Mouse (Mus musculus) MEL (cell line): Measurements from ENCODE around the gene Veph1. TPM values are rescaled to one million over a fixed set of nuclear protein-coding genes. Genes with fewer than 3 reads are reported as not detected.

ENCODE experiments used
- DNase-seq: peaks from one replicate; pipeline ENCODE4 v3.0.0; 2011; ENCODE audit warnings: low read depth, low spot score
- H3K27ac ChIP-seq: 2 replicates; pipeline ENCODE4 v1.5.1; 2012; ENCODE audit warnings: low read depth, mild to moderate bottlenecking, control low read depth, low read length, moderate library complexity; ENCODE audit not compliant: control insufficient read depth
- H3K27me3 ChIP-seq, 2 experiments: fragments of 150-350 bp in 1 of 2; sonication (generic) in 1 of 2; 2 replicates each; pipeline ENCODE4 v1.6.1; 2012; ENCODE audit warnings: low read length in 2 of 2, mild to moderate bottlenecking in 2 of 2, improper control_type of control experiment in 1 of 2, moderate library complexity in 1 of 2; ENCODE audit not compliant: insufficient read depth in 2 of 2, control insufficient read depth in 1 of 2
- H3K36me3 ChIP-seq, 2 experiments: 2 replicates each; pipeline ENCODE4 v1.6.1; 2012 to 2014; ENCODE audit warnings: low read length in 2 of 2, improper control_type of control experiment in 1 of 2, inconsistent platforms in 1 of 2, mild to moderate bottlenecking in 1 of 2; ENCODE audit not compliant: insufficient read depth in 2 of 2, control insufficient read depth in 1 of 2
- H3K4me1 ChIP-seq, 2 experiments: fragments of 150-350 bp in 1 of 2; sonication (generic) in 1 of 2; 2 replicates each; pipeline ENCODE4 v1.6.1; 2012; ENCODE audit warnings: low read length in 2 of 2, improper control_type of control experiment in 1 of 2, mild to moderate bottlenecking in 1 of 2; ENCODE audit not compliant: insufficient read depth in 2 of 2, control insufficient read depth in 1 of 2
- H3K4me3 ChIP-seq, 2 experiments: fragments of 150-350 bp in 1 of 2; sonication (generic) in 1 of 2; 2 replicates each; pipeline ENCODE4 v1.5.1; 2012; ENCODE audit warnings: low read depth in 2 of 2, low read length in 2 of 2, mild to moderate bottlenecking in 2 of 2, moderate library complexity in 2 of 2, control low read depth in 1 of 2, improper control_type of control experiment in 1 of 2; ENCODE audit not compliant: control insufficient read depth in 1 of 2, insufficient read depth in 1 of 2
- H3K79me2 ChIP-seq: 2 replicates; pipeline ENCODE4 v1.6.1; 2012; ENCODE audit warnings: mild to moderate bottlenecking, low read length, moderate library complexity; ENCODE audit not compliant: control insufficient read depth, poor library complexity, insufficient read depth
- H3K9ac ChIP-seq: 2 replicates; pipeline ENCODE4 v1.6.1; 2012; ENCODE audit warnings: low read depth, mild to moderate bottlenecking, control low read depth, low read length, moderate library complexity; ENCODE audit not compliant: control insufficient read depth, poor library complexity, severe bottlenecking
- H3K9me3 ChIP-seq: fragments of 150-350 bp; sonication (generic); replicated peaks from 2 replicates; pipeline ENCODE4 v1.6.1; 2012; ENCODE audit warnings: mild to moderate bottlenecking, low read length, improper control_type of control experiment, moderate library complexity; ENCODE audit not compliant: insufficient read depth
- CHD1 ChIP-seq: IDR thresholded peaks from 2 replicates; pipeline ENCODE4 v1.6.1; 2012; ENCODE audit warnings: low read depth, mild to moderate bottlenecking, inconsistent platforms, low read length, improper control_type of control experiment
- E2F4 ChIP-seq: IDR thresholded peaks from 2 replicates; pipeline ENCODE4 v1.6.1; 2011; ENCODE audit warnings: low read depth, low read length, improper control_type of control experiment, borderline replicate concordance
- EP300 ChIP-seq, 2 experiments: IDR thresholded peaks; 2 replicates each; pipeline ENCODE4 v1.6.1; 2011; ENCODE audit warnings: improper control_type of control experiment in 2 of 2, low read length in 2 of 2, low read depth in 1 of 2, mild to moderate bottlenecking in 1 of 2
- GATA1 ChIP-seq: IDR thresholded peaks from 2 replicates; pipeline ENCODE4 v1.6.1; 2011; ENCODE audit warnings: low read depth, low read length, improper control_type of control experiment
- HCFC1 ChIP-seq: IDR thresholded peaks from 2 replicates; pipeline ENCODE4 v1.6.1; 2012; ENCODE audit warnings: low read depth, mild to moderate bottlenecking, inconsistent platforms, low read length, improper control_type of control experiment, moderate library complexity
- JUND ChIP-seq: IDR thresholded peaks from 2 replicates; pipeline ENCODE4 v1.6.1; 2011; ENCODE audit warnings: low read depth, mild to moderate bottlenecking, improper control_type of control experiment, low read length
- MAFK ChIP-seq: IDR thresholded peaks from 2 replicates; pipeline ENCODE4 v1.6.1; 2011; ENCODE audit warnings: low read depth, mild to moderate bottlenecking, low read length, improper control_type of control experiment, borderline replicate concordance
- MAZ ChIP-seq: IDR thresholded peaks from 2 replicates; pipeline ENCODE4 v1.6.1; 2012; ENCODE audit warnings: low read depth, mild to moderate bottlenecking, inconsistent platforms, low read length, improper control_type of control experiment
- MEF2A ChIP-seq: IDR thresholded peaks from 2 replicates; pipeline ENCODE4 v1.6.1; 2014; ENCODE audit warnings: low read depth, mild to moderate bottlenecking, inconsistent platforms, low read length, improper control_type of control experiment; ENCODE audit not compliant: poor library complexity, insufficient replicate concordance, severe bottlenecking; ENCODE audit errors: extremely low read depth
- MXI1 ChIP-seq: IDR thresholded peaks from 2 replicates; pipeline ENCODE4 v1.6.1; 2011; ENCODE audit warnings: mild to moderate bottlenecking, low read depth, low read length, improper control_type of control experiment
- MYB ChIP-seq: IDR thresholded peaks from 2 replicates; pipeline ENCODE4 v1.6.1; 2011; ENCODE audit warnings: mild to moderate bottlenecking, low read depth, low read length, improper control_type of control experiment
- MYC ChIP-seq: IDR thresholded peaks from 2 replicates; pipeline ENCODE4 v1.6.1; 2011; ENCODE audit warnings: low read depth, mild to moderate bottlenecking, low read length, improper control_type of control experiment, moderate library complexity
- NRF1 ChIP-seq: IDR thresholded peaks from 2 replicates; pipeline ENCODE4 v1.6.1; 2014; ENCODE audit warnings: low read depth, mild to moderate bottlenecking, inconsistent platforms, low read length, improper control_type of control experiment, moderate library complexity; ENCODE audit not compliant: poor library complexity, insufficient read depth, severe bottlenecking
- POLR2A ChIP-seq, 2 experiments: IDR thresholded peaks; 2 replicates each; pipeline ENCODE4 v1.6.1; 2011 to 2012; ENCODE audit warnings: low read length in 2 of 2, mild to moderate bottlenecking in 2 of 2, control low read depth in 1 of 2, improper control_type of control experiment in 1 of 2, low read depth in 1 of 2, moderate library complexity in 1 of 2; ENCODE audit not compliant: control insufficient read depth in 1 of 2, insufficient read depth in 1 of 2, poor library complexity in 1 of 2
- POLR2AphosphoS2 ChIP-seq: IDR thresholded peaks from 2 replicates; pipeline ENCODE4 v1.6.1; 2011; ENCODE audit warnings: low read length, improper control_type of control experiment
- SMC3 ChIP-seq: IDR thresholded peaks from 2 replicates; pipeline ENCODE4 v1.6.1; 2011; ENCODE audit warnings: low read depth, low read length, improper control_type of control experiment
- TBP ChIP-seq: IDR thresholded peaks from 2 replicates; pipeline ENCODE4 v1.8.0; 2011; ENCODE audit warnings: low read depth, low read length, improper control_type of control experiment
- UBTF ChIP-seq: IDR thresholded peaks from 2 replicates; pipeline ENCODE4 v1.6.1; 2012; ENCODE audit warnings: low read depth, mild to moderate bottlenecking, inconsistent platforms, low read length, improper control_type of control experiment, moderate library complexity, borderline replicate concordance; ENCODE audit not compliant: insufficient read depth
- USF1 ChIP-seq: IDR thresholded peaks from 2 replicates; pipeline ENCODE4 v1.6.1; 2014; ENCODE audit warnings: low read depth, mild to moderate bottlenecking, inconsistent platforms, low read length, improper control_type of control experiment, moderate library complexity
- ZC3H11A ChIP-seq: IDR thresholded peaks from 2 replicates; pipeline ENCODE4 v1.6.1; 2012; ENCODE audit warnings: low read depth, mild to moderate bottlenecking, inconsistent platforms, low read length, improper control_type of control experiment
- ZKSCAN1 ChIP-seq: IDR thresholded peaks from 2 replicates; pipeline ENCODE4 v1.6.1; 2012; ENCODE audit warnings: low read depth, mild to moderate bottlenecking, inconsistent platforms, low read length, improper control_type of control experiment, moderate library complexity
- ZMIZ1 ChIP-seq: IDR thresholded peaks from 2 replicates; pipeline ENCODE4 v1.6.1; 2012; ENCODE audit warnings: low read depth, mild to moderate bottlenecking, inconsistent platforms, low read length, improper control_type of control experiment, moderate library complexity
- ZNF384 ChIP-seq: IDR thresholded peaks from 2 replicates; pipeline ENCODE4 v1.6.1; 2012; ENCODE audit warnings: low read depth, mild to moderate bottlenecking, inconsistent platforms, low read length, improper control_type of control experiment
- polyA plus RNA-seq, 2 experiments: library from polyadenylated mRNA; stranded (reverse) in 1 of 2; unstranded in 1 of 2; fragments of >175 nt in 1 of 2; fragments of >200 nt in 1 of 2; gene quantifications; 2 replicates each; pipeline versions ENCODE4 v1.2.1 to v1.2.4; 2012; ENCODE audit warnings: low replicate concordance in 2 of 2, low read depth in 1 of 2; ENCODE audit not compliant: insufficient read length in 2 of 2, insufficient read depth in 1 of 2, missing spikeins in 1 of 2
- total RNA-seq: library from RNA; depleted of rRNA; stranded (reverse); fragments of 300-350 nt; gene quantifications from 2 replicates; pipeline ENCODE4 v1.2.3, GENCODE M21; 2012

Gene Veph1
- total and polyA plus RNA-seq, 3 experiments = 0.01 TPM; not detected in 2

GRCm38 (mm10) chr3:66024220-66024792 lies 272.3 kb downstream of the Veph1 start:
- Histone ChIP-seq H3K79me2 (no peaks in the 10 kb centered on the region), H3K9ac (no peak overlapping the region), H3K4me3 (no peak overlapping the region), H3K27ac (no peak overlapping the region), H3K9me3 (no peaks in the 10 kb centered on the region), H3K4me1 (no peaks in the 10 kb centered on the region), H3K36me3 (no peaks in the 10 kb centered on the region), H3K27me3 (peaks cover 0 to 7% of the 10 kb centered on the region in 2 experiments; a peak in 2 of 4 replicates)
- TF ChIP-seq UBTF (no peak), POLR2A (IDR thresholded peaks at IDR 0.05; ENCODE audit: control insufficient read depth in 1 of 2, insufficient read depth in 1 of 2, low read depth in 1 of 2, low read length in 2 of 2, poor library complexity in 1 of 2) (no peak), MYB (no peak), USF1 (no peak), TBP (no peak), CHD1 (no peak), E2F4 (no peak), NRF1 (no peak), POLR2AphosphoS2 (no peak), JUND (no peak), EP300 (IDR thresholded peaks at IDR 0.05; ENCODE audit: low read depth in 1 of 2, low read length in 2 of 2) (no peak), ZNF384 (no peak), MXI1 (no peak), ZKSCAN1 (no peak), ZC3H11A (no peak), MAFK (no peak), ZMIZ1 (no peak), SMC3 (no peak), HCFC1 (no peak)
- DNase-seq = no peak

GRCm38 (mm10) chr3:66019171-66019570 lies 277.5 kb downstream of the Veph1 start:
- no peaks in the 10 kb centered on the region for H3K9me3 ChIP-seq
- H3K36me3 ChIP-seq = no peaks in the 10 kb centered on the region
- H3K79me2 ChIP-seq = no peaks in the 10 kb centered on the region
- H3K27me3 ChIP-seq = peaks cover 0 to 5% of the 10 kb centered on the region in 2 experiments; a peak in 2 of 4 replicates
- no peak for DNase-seq
- H3K9ac ChIP-seq = no peak overlapping the region
- H3K4me3 ChIP-seq = no peak overlapping the region
- no peaks in the 10 kb centered on the region for H3K4me1 ChIP-seq
- TF ChIP-seq EP300 (IDR thresholded peaks at IDR 0.05; ENCODE audit: low read depth in 1 of 2, low read length in 2 of 2) = no peak
- no peak for TF ChIP-seq GATA1
- no peak for TF ChIP-seq SMC3
- no peak for TF ChIP-seq MAZ
- TF ChIP-seq MYB = no peak
- TF ChIP-seq MEF2A = no peak
- no peak for TF ChIP-seq POLR2A (IDR thresholded peaks at IDR 0.05; ENCODE audit: control insufficient read depth in 1 of 2, insufficient read depth in 1 of 2, low read depth in 1 of 2, low read length in 2 of 2, poor library complexity in 1 of 2)
- no peak for TF ChIP-seq POLR2AphosphoS2
- no peak for TF ChIP-seq MYC
- H3K27ac ChIP-seq = no peak overlapping the region
